Mouse (Mus musculus) erythroblast, embryonic 14.5 days (primary cell): ENCODE data around the gene Prodh2.

Source experiments
- GATA1 ChIP-seq: IDR thresholded peaks from 2 replicates; pipeline ENCODE4 v1.6.1; 2012; ENCODE audit warnings: low read length, inconsistent platforms, mixed read lengths
- TAL1 ChIP-seq: IDR thresholded peaks from 3 replicates; pipeline ENCODE4 v1.6.1; 2012; ENCODE audit warnings: low read length, inconsistent platforms, mixed read lengths

DNA sequence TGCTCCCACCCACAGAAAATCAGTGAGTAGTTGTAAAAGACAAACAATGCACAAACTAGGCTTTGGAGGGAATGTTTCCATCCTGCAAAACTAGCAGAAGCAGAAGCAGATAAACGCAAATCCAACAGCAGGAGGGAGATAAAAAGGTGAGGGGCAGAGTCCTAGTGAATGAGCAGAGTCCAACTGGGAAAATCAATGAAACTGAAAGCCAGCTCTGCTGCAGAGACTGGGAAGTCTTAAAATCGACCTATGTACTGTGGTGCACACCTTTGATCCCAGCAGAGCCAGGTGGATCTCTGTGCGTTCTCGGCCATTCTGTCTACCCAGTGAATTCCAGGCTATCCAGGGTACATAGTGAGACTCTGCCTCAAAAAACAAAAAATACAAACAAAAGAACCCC lies 18.4 kb upstream of the Prodh2 start:
- TF ChIP-seq TAL1: no peak
- TF ChIP-seq GATA1: no peak
